Mouse (Mus musculus): ENCODE data around the gene Gm12248. TPM values are rescaled to one million over a fixed set of nuclear protein-coding genes. Genes with fewer than 3 reads are reported as not detected.

The Gm12248 gene
- polyA plus RNA-seq, 1 experiment from 2014 or later = not detected

- no peak overlapping the region for H3K9ac ChIP-seq (replicated peaks; ENCODE audit: low read depth, low read length)
- ATAC-seq = no peak
Measured at GRCm38 (mm10) chr11:58017422-58017821, 75.5 kb downstream of the Gm12248 start.

GRCm38 (mm10) chr11:58016371-58016770, 76.6 kb downstream of the Gm12248 start:
- 62% methylated on average over 3 of the region's 3 CpGs for WGBS
- peaks cover 31% of the 10 kb centered on the region for H3K4me1 ChIP-seq (replicated peaks; ENCODE audit: control insufficient read depth, insufficient read depth, low read length)
- H3K4me2 ChIP-seq (ENCODE audit: low read length) = no peak overlapping the region
- no peak overlapping the region for H3K4me3 ChIP-seq (replicated peaks; ENCODE audit: low read length)
- no peaks in the 10 kb centered on the region for H3K36me3 ChIP-seq (ENCODE audit: control insufficient read depth, insufficient read depth)
- no peaks in the 10 kb centered on the region for H3K9me3 ChIP-seq (ENCODE audit: control insufficient read depth, low read length)
- H3K9ac ChIP-seq (replicated peaks; ENCODE audit: low read depth, low read length) = no peak overlapping the region
- no peak for ATAC-seq
- H3K27me3 ChIP-seq (replicated peaks; ENCODE audit: control insufficient read depth, insufficient read depth, low read length) = no peaks in the 10 kb centered on the region
- no peak overlapping the region for H3K27ac ChIP-seq (ENCODE audit: low read length)

More at GRCm38 (mm10) chr11:58017422-58017821, 75.5 kb downstream of the Gm12248 start:
- no peak overlapping the region for H3K27ac ChIP-seq (ENCODE audit: low read length)
- WGBS = 87% methylated on average over 1 of the region's 1 CpGs
- no peaks in the 10 kb centered on the region for H3K27me3 ChIP-seq (replicated peaks; ENCODE audit: control insufficient read depth, insufficient read depth, low read length)
- H3K36me3 ChIP-seq (ENCODE audit: control insufficient read depth, insufficient read depth) = no peaks in the 10 kb centered on the region
- no peak overlapping the region for H3K4me2 ChIP-seq (ENCODE audit: low read length)
- H3K4me3 ChIP-seq (replicated peaks; ENCODE audit: low read length) = no peak overlapping the region
- no peaks in the 10 kb centered on the region for H3K9me3 ChIP-seq (ENCODE audit: control insufficient read depth, low read length)
- peaks cover 25% of the 10 kb centered on the region for H3K4me1 ChIP-seq (replicated peaks; ENCODE audit: control insufficient read depth, insufficient read depth, low read length)

- Histone ChIP-seq H3K36me3 (ENCODE audit: control insufficient read depth, insufficient read depth) (no peaks in the 10 kb centered on the region), H3K9me3 (ENCODE audit: control insufficient read depth, low read length) (no peaks in the 10 kb centered on the region), H3K9ac (replicated peaks; ENCODE audit: low read depth, low read length) (no peak overlapping the region), H3K27me3 (replicated peaks; ENCODE audit: control insufficient read depth, insufficient read depth, low read length) (no peaks in the 10 kb centered on the region), H3K4me1 (replicated peaks; ENCODE audit: control insufficient read depth, insufficient read depth, low read length) (peaks cover 36% of the 10 kb centered on the region), H3K4me3 (replicated peaks; ENCODE audit: low read length) (no peak overlapping the region), H3K27ac (ENCODE audit: low read length) (no peak overlapping the region), H3K4me2 (ENCODE audit: low read length) (no peak overlapping the region)
- no peak for ATAC-seq
- WGBS = 69% methylated on average over 2 of the region's 2 CpGs
Measured at GRCm38 (mm10) chr11:58015339-58015738, 77.6 kb downstream of the Gm12248 start.

GRCm38 (mm10) chr11:58014604-58015003, 78.3 kb downstream of the Gm12248 start:
- no peak overlapping the region for H3K4me3 ChIP-seq (replicated peaks; ENCODE audit: low read length)
- no peaks in the 10 kb centered on the region for H3K27me3 ChIP-seq (replicated peaks; ENCODE audit: control insufficient read depth, insufficient read depth, low read length)
- H3K36me3 ChIP-seq (ENCODE audit: control insufficient read depth, insufficient read depth) = no peaks in the 10 kb centered on the region
- H3K9me3 ChIP-seq (ENCODE audit: control insufficient read depth, low read length) = no peaks in the 10 kb centered on the region
- 87% methylated on average over 1 of the region's 1 CpGs for WGBS
- H3K27ac ChIP-seq (ENCODE audit: low read length) = no peak overlapping the region
- no peak for ATAC-seq
- peaks cover 39% of the 10 kb centered on the region for H3K4me1 ChIP-seq (replicated peaks; ENCODE audit: control insufficient read depth, insufficient read depth, low read length)
- H3K4me2 ChIP-seq (ENCODE audit: low read length) = no peak overlapping the region
- no peak overlapping the region for H3K9ac ChIP-seq (replicated peaks; ENCODE audit: low read depth, low read length)

Other genes starting within 250 kb of the Gm12248 start
- gene Larp1, start 84.1 kb downstream of the Gm12248 start, polyA plus RNA-seq (2015; fragmentation: Nextera tagmentation; extraction: Ambion mirVana) = 17.5 and 18.5 TPM in 2 replicates
- gene Cnot8, start 11.0 kb upstream of the Gm12248 start, polyA plus RNA-seq (2015; fragmentation: Nextera tagmentation; extraction: Ambion mirVana) = 141 and 159 TPM in 2 replicates
- 12.8 and 14.9 TPM in 2 replicates for gene Gemin5, start 75.4 kb upstream of the Gm12248 start, polyA plus RNA-seq (2015; fragmentation: Nextera tagmentation; extraction: Ambion mirVana)
- gene Mrpl22, start 78.5 kb upstream of the Gm12248 start, polyA plus RNA-seq (2015; fragmentation: Nextera tagmentation; extraction: Ambion mirVana) = 102 and 103 TPM in 2 replicates
- 1.3 and 1.5 TPM in 2 replicates for gene Igtp, start 106.4 kb upstream of the Gm12248 start, polyA plus RNA-seq (2015; fragmentation: Nextera tagmentation; extraction: Ambion mirVana)
- gene Irgm2, start 106.5 kb upstream of the Gm12248 start, polyA plus RNA-seq (2015; fragmentation: Nextera tagmentation; extraction: Ambion mirVana) = 0.60 and 0.75 TPM in 2 replicates
- gene 4930438A08Rik, start 181.7 kb upstream of the Gm12248 start, polyA plus RNA-seq (2015; fragmentation: Nextera tagmentation; extraction: Ambion mirVana) = not detected in 2 replicates
- 30.8 and 42.9 TPM in 2 replicates for gene Zfp692, start 213.9 kb upstream of the Gm12248 start, polyA plus RNA-seq (2015; fragmentation: Nextera tagmentation; extraction: Ambion mirVana)
- 39.8 and 43.1 TPM in 2 replicates for gene Zfp672, start 237.2 kb upstream of the Gm12248 start, polyA plus RNA-seq (2015; fragmentation: Nextera tagmentation; extraction: Ambion mirVana)
- gene Sh3bp5l, start 237.6 kb upstream of the Gm12248 start, polyA plus RNA-seq (2015; fragmentation: Nextera tagmentation; extraction: Ambion mirVana) = 56.6 and 56.9 TPM in 2 replicates

Measured in forebrain, embryonic 16.5 days (tissue).